8 mouse cellular contexts compared by ENCODE assay signal in the genomic region with DNA sequence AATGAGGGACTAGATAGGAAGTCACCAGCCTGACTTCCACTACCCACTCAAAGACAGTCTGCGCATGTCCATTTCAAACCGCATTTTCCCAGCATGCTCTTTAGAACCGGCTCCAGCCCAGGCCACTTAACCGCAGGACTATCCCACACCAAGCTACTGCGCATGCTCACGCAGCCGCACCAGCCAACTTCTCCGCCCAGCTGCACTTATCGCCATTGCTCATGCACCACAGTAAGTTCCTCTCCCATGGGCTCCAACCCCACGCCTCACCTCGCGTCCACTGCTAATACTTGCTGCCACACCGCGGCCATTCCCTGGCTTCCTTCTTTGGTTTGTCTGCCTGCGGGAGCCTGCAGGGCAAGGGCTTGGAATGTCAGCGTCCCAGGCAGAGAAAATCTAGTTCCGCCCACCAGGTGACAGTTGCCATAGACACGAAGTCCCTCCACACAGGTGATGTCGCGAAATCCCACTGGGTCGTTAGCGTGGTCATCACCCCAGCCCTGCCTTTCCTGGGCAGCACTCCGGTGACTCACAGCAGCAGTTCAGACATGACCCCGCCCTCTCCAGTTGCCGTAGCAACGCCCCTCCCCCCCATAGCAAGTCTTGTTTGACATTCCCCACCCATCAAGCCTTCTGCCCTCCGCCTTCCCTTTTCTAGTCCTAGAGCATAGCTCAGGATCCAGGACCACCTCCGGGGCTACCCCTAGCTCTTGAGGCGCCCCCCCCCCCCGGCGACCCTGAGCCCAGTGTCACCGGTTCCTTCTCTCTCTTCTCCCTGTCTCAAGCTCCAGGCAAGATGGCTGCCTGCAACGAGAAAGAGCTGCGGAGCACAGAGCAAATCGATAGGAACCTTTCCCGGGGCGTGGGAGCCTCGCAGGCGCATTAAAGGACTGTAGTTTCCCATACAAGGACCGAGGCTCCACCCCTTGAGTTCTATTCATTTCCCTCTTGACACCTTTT. TPM values are rescaled to one million over a fixed set of nuclear protein-coding genes. Genes with fewer than 3 reads are reported as not detected.
A peak's percentile ranks its signal among the peaks of the same experiment; 100 is the strongest.
DNase-seq lines count a peak whose midpoint lies in the region; ATAC-seq and TF ChIP-seq lines count a peak whose summit lies in the region.

A gene (minus strand): TSS at position 876 of the 960 bp plus-strand sequence.

- peak within 1 kb of the TSS; percentile 71 for H3K9ac ChIP-seq in heart, embryonic 12.5 days
- H3K9ac ChIP-seq in kidney, postnatal 0 days (ENCODE audit: low read depth, low read length) = peak within 1 kb of the TSS; percentile 49; the same call in 1 of the 2 replicates
- peak within 1 kb of the TSS; percentile 77 for H3K9ac ChIP-seq in liver, embryonic 11.5 days (ENCODE audit: low read depth, low read length)
- peak within 1 kb of the TSS; percentile 33; the same call in 1 of the 2 replicates for H3K9ac ChIP-seq in stomach, embryonic 14.5 days (replicated peaks; ENCODE audit: low read depth, low read length)

- peak; percentile 97 for DNase-seq in brain, embryonic 14.5 days (ENCODE audit: low read depth)
- DNase-seq in kidney, postnatal 0 days (ENCODE audit: low spot score) = peak; percentile 91
- DNase-seq in liver, embryonic 11.5 days (ENCODE audit: low spot score) = peak; percentile 84
- peak; percentile 93 for DNase-seq in naive thymus-derived CD4-positive, alpha-beta T cell, adult 2 months (ENCODE audit: low read depth)

- 16% methylated on average over 38 of the region's 40 CpGs for WGBS in heart, embryonic 12.5 days
- 29% methylated on average over 40 of the region's 40 CpGs for whole genome bisulfite sequencing in kidney, postnatal 0 days
- 8% methylated on average over 39 of the region's 40 CpGs for WGBS in liver, embryonic 11.5 days
- WGBS in stomach, embryonic 14.5 days = 17% methylated on average over 39 of the region's 40 CpGs

- H3K4me2 ChIP-seq in heart, embryonic 12.5 days = peak within 1 kb of the TSS; percentile 72
- H3K4me2 ChIP-seq in kidney, postnatal 0 days (ENCODE audit: low read length) = peak within 1 kb of the TSS; percentile 60
- peak within 1 kb of the TSS; percentile 75 for H3K4me2 ChIP-seq in liver, embryonic 11.5 days
- H3K4me2 ChIP-seq in stomach, embryonic 14.5 days (replicated peaks; ENCODE audit: low read depth, low read length) = peak within 1 kb of the TSS; percentile 43

- peaks cover 35% of the 10 kb centered on the region for H3K4me1 ChIP-seq in erythroblast, embryonic 14.5 days (ENCODE audit: control insufficient read depth)
- H3K4me1 ChIP-seq in heart, embryonic 12.5 days (replicated peaks) = 0 out of 2 replicates have a peak, but pooled peaks cover 4% of the 10 kb centered on the region
- no peaks in the 10 kb centered on the region for H3K4me1 ChIP-seq in kidney, postnatal 0 days (replicated peaks; ENCODE audit: insufficient read depth, low read length)
- H3K4me1 ChIP-seq in liver, embryonic 11.5 days (replicated peaks; ENCODE audit: control insufficient read depth, insufficient read depth, low read length) = no peaks in the 10 kb centered on the region; the same call in 1 of the 2 replicates
- H3K4me1 ChIP-seq in stomach, embryonic 14.5 days (ENCODE audit: control insufficient read depth, insufficient read depth, low read length) = no peaks in the 10 kb centered on the region

- H3K27me3 ChIP-seq in C2C12 (ENCODE audit: control insufficient read depth, insufficient read depth, insufficient read length) = no peaks in the 10 kb centered on the region
- H3K27me3 ChIP-seq in erythroblast, embryonic 14.5 days (ENCODE audit: control insufficient read depth) = no peaks in the 10 kb centered on the region
- no peaks in the 10 kb centered on the region for H3K27me3 ChIP-seq in heart, embryonic 12.5 days (replicated peaks)
- no peaks in the 10 kb centered on the region for H3K27me3 ChIP-seq in kidney, postnatal 0 days (ENCODE audit: insufficient read depth, low read length)
- no peaks in the 10 kb centered on the region for H3K27me3 ChIP-seq in liver, embryonic 11.5 days (replicated peaks; ENCODE audit: control insufficient read depth, insufficient read depth, low read length)
- no peaks in the 10 kb centered on the region for H3K27me3 ChIP-seq in stomach, embryonic 14.5 days (ENCODE audit: control insufficient read depth, insufficient read depth, low read length)

- H3ac ChIP-seq in C2C12 (ENCODE audit: control insufficient read depth, insufficient read length, low read depth) = peak within 1 kb of the TSS; percentile 72

- H3K4me3 ChIP-seq in C2C12 (ENCODE audit: insufficient read depth, poor library complexity, severe bottlenecking) = peak within 1 kb of the TSS; percentile 38
- peak within 1 kb of the TSS; percentile 80 for H3K4me3 ChIP-seq in erythroblast, embryonic 14.5 days (replicated peaks)
- peak within 1 kb of the TSS; percentile 66 for H3K4me3 ChIP-seq in heart, embryonic 12.5 days
- peak within 1 kb of the TSS; percentile 45 for H3K4me3 ChIP-seq in kidney, postnatal 0 days (replicated peaks; ENCODE audit: low read depth, low read length)
- peak within 1 kb of the TSS; percentile 66 for H3K4me3 ChIP-seq in liver, embryonic 11.5 days (ENCODE audit: low read depth, low read length)
- peak within 1 kb of the TSS; percentile 43 for H3K4me3 ChIP-seq in stomach, embryonic 14.5 days (ENCODE audit: low read depth, low read length)

- peaks cover 21% of the 10 kb centered on the region for H3K9me3 ChIP-seq in erythroblast, embryonic 14.5 days (ENCODE audit: control insufficient read depth, low read length)
- no peaks in the 10 kb centered on the region for H3K9me3 ChIP-seq in heart, embryonic 12.5 days (replicated peaks)
- H3K9me3 ChIP-seq in kidney, postnatal 0 days (replicated peaks; ENCODE audit: low read length) = no peaks in the 10 kb centered on the region
- H3K9me3 ChIP-seq in liver, embryonic 11.5 days (ENCODE audit: control insufficient read depth, low read length) = no peaks in the 10 kb centered on the region
- H3K9me3 ChIP-seq in stomach, embryonic 14.5 days (ENCODE audit: control insufficient read depth, low read depth, low read length) = no peaks in the 10 kb centered on the region

- peak; percentile 21; the same call in 1 of the 2 replicates for TF ChIP-seq POLR2A in brain, embryonic 14.5 days (IDR thresholded peaks at IDR 0.05; ENCODE audit: borderline replicate concordance, extremely low read depth, insufficient read depth, insufficient read length, poor library complexity, severe bottlenecking)

- no peak for TF ChIP-seq CTCF in C2C12 (IDR thresholded peaks at IDR 0.05; ENCODE audit: control insufficient read depth, insufficient read depth, insufficient read length)
- no peak for TF ChIP-seq CTCF in brain, embryonic 14.5 days (IDR thresholded peaks at IDR 0.05; ENCODE audit: borderline replicate concordance, extremely low read depth, insufficient read depth, insufficient read length)
- 0 out of 2 replicates have a peak, but pooled peaks have one; percentile 23 for TF ChIP-seq CTCF in kidney, postnatal 0 days (IDR thresholded peaks at IDR 0.05; ENCODE audit: low read depth)

- H3K36me3 ChIP-seq in C2C12 (ENCODE audit: control insufficient read depth, insufficient read depth) = no peaks in the 10 kb centered on the region
- H3K36me3 ChIP-seq in erythroblast, embryonic 14.5 days (ENCODE audit: control insufficient read depth) = peaks cover 55% of the 10 kb centered on the region
- peaks cover 35% of the 10 kb centered on the region for H3K36me3 ChIP-seq in heart, embryonic 12.5 days
- H3K36me3 ChIP-seq in kidney, postnatal 0 days (ENCODE audit: insufficient read depth, low read length) = 0 out of 2 replicates have a peak, but pooled peaks cover 4% of the 10 kb centered on the region
- H3K36me3 ChIP-seq in liver, embryonic 11.5 days (ENCODE audit: control insufficient read depth, insufficient read depth, low read length) = peaks cover 3% of the 10 kb centered on the region; the same call in 1 of the 2 replicates
- H3K36me3 ChIP-seq in stomach, embryonic 14.5 days (ENCODE audit: control insufficient read depth, insufficient read depth, low read length) = peaks cover 5% of the 10 kb centered on the region; the same call in 1 of the 2 replicates

- H3K79me3 ChIP-seq in C2C12 (ENCODE audit: low read depth) = no peaks in the 10 kb centered on the region

- H3K79me2 ChIP-seq in C2C12 (ENCODE audit: control insufficient read depth, insufficient read depth) = peaks cover 7% of the 10 kb centered on the region

- ATAC-seq in heart, embryonic 12.5 days (ENCODE audit: insufficient number of reproducible peaks, low FRiP score) = peak; percentile 93
- peak; percentile 94 for ATAC-seq in kidney, postnatal 0 days (replicated peaks; ENCODE audit: low FRiP score, low read depth)
- peak; percentile 84 for ATAC-seq in liver, embryonic 11.5 days (replicated peaks; ENCODE audit: low FRiP score)
- peak; percentile 92 for ATAC-seq in stomach, embryonic 14.5 days (ENCODE audit: insufficient number of reproducible peaks, insufficient read depth, low FRiP score, low read depth)

- H3K27ac ChIP-seq in heart, embryonic 12.5 days (ENCODE audit: poor library complexity, severe bottlenecking) = peak within 1 kb of the TSS; percentile 99
- H3K27ac ChIP-seq in kidney, postnatal 0 days = peak within 1 kb of the TSS; percentile 95
- H3K27ac ChIP-seq in liver, embryonic 11.5 days (ENCODE audit: low read depth, low read length) = peak within 1 kb of the TSS; percentile 97
- peak within 1 kb of the TSS; percentile 95 for H3K27ac ChIP-seq in stomach, embryonic 14.5 days (ENCODE audit: low read length)

TF ChIP-seq in C2C12, 6 proteins besides CTCF, POLR2A, EP300 and RAD21:
- TF ChIP-seq CEBPB (IDR thresholded peaks at IDR 0.05; ENCODE audit: low read depth) (no peak), FOSL1 (IDR thresholded peaks at IDR 0.05; ENCODE audit: insufficient read depth, low read length, poor library complexity, severe bottlenecking) (no peak), MYOD1 (IDR thresholded peaks at IDR 0.05; ENCODE audit: control insufficient read depth, insufficient read length, low read depth) (no peak), USF1 (IDR thresholded peaks at IDR 0.05; ENCODE audit: low read depth) (no peak), MAX (IDR thresholded peaks at IDR 0.05) (no peak), MYOG (IDR thresholded peaks at IDR 0.05; ENCODE audit: control insufficient read depth, extremely low read depth, insufficient read length) (no peak)

RNA-seq across cellular contexts. Expression of the gene that starts here (rescaled TPM):
- polyA plus RNA-seq in C2C12 (2012; fragmentation: generic; extraction: Trizol) = 11.1 TPM
- polyA plus RNA-seq in brain, embryonic 14.5 days (2012; rRNA removed) = 235 and 257 TPM in 2 replicates
- polyA plus RNA-seq in erythroblast, embryonic 14.5 days (2012) = 0.95 and 1.1 TPM in 2 replicates
- polyA plus RNA-seq in heart, embryonic 12.5 days (2016; fragmentation: Nextera tagmentation; extraction: Ambion mirVana) = 26.7 and 28.5 TPM in 2 replicates
- 17.9 and 19.5 TPM in 2 replicates for polyA plus RNA-seq in kidney, postnatal 0 days (2015; fragmentation: Nextera tagmentation; extraction: Ambion mirVana)
- polyA plus RNA-seq in liver, embryonic 11.5 days (2014; fragmentation: Nextera tagmentation; extraction: Ambion mirVana) = 15.9 and 17.7 TPM in 2 replicates
- 27.9 and 28.0 TPM in 2 replicates for polyA plus RNA-seq in stomach, embryonic 14.5 days (2014; fragmentation: Nextera tagmentation; extraction: Ambion mirVana)

Comparison
In these comparisons a context has a peak if more than half of its experiments do, and no peak if none do; other contexts are left out.
1. Peak in every context shown above with its lines: DNase-seq, ATAC-seq, H3K4me3 ChIP-seq and H3K27ac ChIP-seq.